Mouse (Mus musculus): ENCODE measurements around the gene Aox2. TPM values are rescaled to one million over a fixed set of nuclear protein-coding genes. Genes with fewer than 3 reads are reported as not detected.

Aox2 gene
- total and polyA plus RNA-seq, 3 experiments = not detected

GRCm38 (mm10) chr1:58235405-58235804 is 42.7 kb upstream of the Aox2 start:
- no peak overlapping the region for H3K4me3 ChIP-seq (replicated peaks in 1 of 3; ENCODE audit: low read depth in 2 of 3, low read length in 2 of 3, poor library complexity in 1 of 3)
- no peak overlapping the region for H3K4me2 ChIP-seq (ENCODE audit: insufficient read depth, low read depth, poor library complexity, severe bottlenecking)
- H3K79me2 ChIP-seq (replicated peaks; ENCODE audit: control insufficient read depth, extremely low read depth, insufficient read depth, poor library complexity, severe bottlenecking) = no peaks in the 10 kb centered on the region
- in situ Hi-C loops (cut with MboI; ENCODE audit: low pct_ligation_motif_present, low pct_unique_long_range_greater_than_20kb, low sequenced_read_pairs) = no loop called here
- H3K9me3 ChIP-seq (replicated peaks; ENCODE audit: low read length) = no peaks in the 10 kb centered on the region
- peaks cover 9 to 24% of the 10 kb centered on the region in 2 experiments for H3K4me1 ChIP-seq (ENCODE audit: control insufficient read depth in 1 of 2, insufficient read depth in 2 of 2)
- H3K27ac ChIP-seq (ENCODE audit: insufficient read depth, low read depth) = no peak overlapping the region
- no peak overlapping the region for H3K9ac ChIP-seq (ENCODE audit: insufficient read depth, low read depth)
- TF ChIP-seq CTCF (conservative IDR thresholded peaks at IDR 0.05 in 1 of 2, IDR thresholded peaks at IDR 0.05 in 1 of 2; ENCODE audit: low read depth in 2 of 2, low read length in 2 of 2) (peak in 1 of 2 experiments; percentile 63; a peak in 2 of 4 replicates), RCOR1 (conservative IDR thresholded peaks at IDR 0.05; ENCODE audit: low read depth, low read length) (no peak), SMC3 (IDR thresholded peaks at IDR 0.05; ENCODE audit: low read depth, low read length) (peak; percentile 56), BHLHE40 (IDR thresholded peaks at IDR 0.05; ENCODE audit: low read depth, low read length) (no peak), SIN3A (IDR thresholded peaks at IDR 0.05; ENCODE audit: low read length) (no peak), HCFC1 (IDR thresholded peaks at IDR 0.05; ENCODE audit: low read depth, low read length) (no peak), MAZ (IDR thresholded peaks at IDR 0.05; ENCODE audit: low read depth, low read length) (no peak), USF1 (IDR thresholded peaks at IDR 0.05; ENCODE audit: low read depth, low read length) (no peak), RAD21 (IDR thresholded peaks at IDR 0.05; ENCODE audit: low read depth, low read length) (peak; percentile 34)
- no peaks in the 10 kb centered on the region for H3K36me3 ChIP-seq (replicated peaks in 1 of 2; ENCODE audit: control insufficient read depth in 1 of 2, insufficient read depth in 1 of 2, low read length in 1 of 2)
- H3K27me3 ChIP-seq (replicated peaks) = no peaks in the 10 kb centered on the region
- peak; percentile 6 for DNase-seq (ENCODE audit: extremely low read depth)
- dilution Hi-C loops (cut with MboI; ENCODE audit: extremely low pct_ligation_motif_present, extremely low pct_unique_long_range_greater_than_20kb, low sequenced_read_pairs) = no loop called here

GRCm38 (mm10) chr1:58237527-58238299 is 40.4 kb upstream of the Aox2 start:
- DNase-seq (ENCODE audit: extremely low read depth) = no peak
- H3K79me2 ChIP-seq (replicated peaks; ENCODE audit: control insufficient read depth, extremely low read depth, insufficient read depth, poor library complexity, severe bottlenecking) = no peaks in the 10 kb centered on the region
- H3K27me3 ChIP-seq (replicated peaks) = no peaks in the 10 kb centered on the region
- in situ Hi-C loops (cut with MboI; ENCODE audit: low pct_ligation_motif_present, low pct_unique_long_range_greater_than_20kb, low sequenced_read_pairs) = no loop called here
- H3K4me3 ChIP-seq (replicated peaks in 1 of 3; ENCODE audit: low read depth in 2 of 3, low read length in 2 of 3, poor library complexity in 1 of 3) = no peak overlapping the region
- no peaks in the 10 kb centered on the region for H3K36me3 ChIP-seq (replicated peaks in 1 of 2; ENCODE audit: control insufficient read depth in 1 of 2, insufficient read depth in 1 of 2, low read length in 1 of 2)
- no peak overlapping the region for H3K9ac ChIP-seq (ENCODE audit: insufficient read depth, low read depth)
- TF ChIP-seq ZMIZ1 (IDR thresholded peaks at IDR 0.05; ENCODE audit: low read depth, low read length) (no peak), MEF2A (IDR thresholded peaks at IDR 0.05; ENCODE audit: borderline replicate concordance, low read depth, low read length) (no peak), MYC (IDR thresholded peaks at IDR 0.05; ENCODE audit: low read depth, low read length) (no peak), RAD21 (IDR thresholded peaks at IDR 0.05; ENCODE audit: low read depth, low read length) (no peak), E2F4 (IDR thresholded peaks at IDR 0.05; ENCODE audit: insufficient replicate concordance, low read depth, low read length) (no peak)
- H3K4me1 ChIP-seq (ENCODE audit: control insufficient read depth in 1 of 2, insufficient read depth in 2 of 2) = peaks cover 9 to 26% of the 10 kb centered on the region in 2 experiments
- H3K9me3 ChIP-seq (replicated peaks; ENCODE audit: low read length) = no peaks in the 10 kb centered on the region
- H3K27ac ChIP-seq (ENCODE audit: insufficient read depth, low read depth) = no peak overlapping the region
- no peak overlapping the region for H3K4me2 ChIP-seq (ENCODE audit: insufficient read depth, low read depth, poor library complexity, severe bottlenecking)
- dilution Hi-C loops (cut with MboI; ENCODE audit: extremely low pct_ligation_motif_present, extremely low pct_unique_long_range_greater_than_20kb, low sequenced_read_pairs) = no loop called here
